Mouse (Mus musculus) spleen, adult 18-20 months (tissue): Measurements from ENCODE around the gene Abcc5.

ENCODE experiments used
- DNase-seq, 2 experiments: peaks; one replicate each; pipeline ENCODE4 v3.0.0; 2022; ENCODE audit warnings: mixed read lengths in 2 of 2

Gene Abcc5

GRCm38 (mm10) chr16:20357837-20358236, 68.4 kb downstream of the Abcc5 start:
- no peak for DNase-seq

GRCm38 (mm10) chr16:20354762-20355161, 71.4 kb downstream of the Abcc5 start:
- no peak for DNase-seq

- no peak for DNase-seq
These were observed 72.2 kb downstream of the Abcc5 start for GRCm38 (mm10) chr16:20354011-20354410.

GRCm38 (mm10) chr16:20345464-20345863, 80.7 kb downstream of the Abcc5 start:
- no peak for DNase-seq

GRCm38 (mm10) chr16:20338616-20339015, 87.6 kb downstream of the Abcc5 start:
- no peak for DNase-seq

GRCm38 (mm10) chr16:20334918-20335317, 91.3 kb downstream of the Abcc5 start:
- DNase-seq: no peak

GRCm38 (mm10) chr16:20328306-20328705, 97.9 kb downstream of the Abcc5 start:
- no peak for DNase-seq

GRCm38 (mm10) chr16:20325286-20325685, 100.9 kb downstream of the Abcc5 start, which contains the start of gene Cyp2ab1:
Gene Cyp2ab1, minus strand, starts transcription at chr16:20325404.
- no peak for DNase-seq

- no peak for DNase-seq
These were observed 102.3 kb downstream of the Abcc5 start for GRCm38 (mm10) chr16:20323907-20324306.

GRCm38 (mm10) chr16:20322274-20322673, 103.9 kb downstream of the Abcc5 start:
- DNase-seq: no peak

- DNase-seq: no peak
These were observed 109.4 kb downstream of the Abcc5 start for GRCm38 (mm10) chr16:20316770-20317169.

GRCm38 (mm10) chr16:20315266-20315665, 110.9 kb downstream of the Abcc5 start:
- no peak for DNase-seq

GRCm38 (mm10) chr16:20312272-20312671, 113.9 kb downstream of the Abcc5 start:
- no peak for DNase-seq

GRCm38 (mm10) chr16:20301770-20302649, 124.2 kb downstream of the Abcc5 start, which contains the start of gene Parl:
Gene Parl, minus strand, starts transcription at chr16:20302387.
- DNase-seq: peak; percentile 65 to 83

GRCm38 (mm10) chr16:20300076-20300475, 126.1 kb downstream of the Abcc5 start:
- no peak for DNase-seq
